Mouse (Mus musculus) frontal cortex, postnatal 10 days (tissue): ENCODE data around the gene Metrn.

ENCODE experiments used
- DNase-seq, 2 experiments: peaks; one replicate each; pipeline ENCODE4 v3.0.0; 2022; ENCODE audit warnings: low spot score in 2 of 2, mixed read lengths in 1 of 2

Gene Metrn

DNA sequence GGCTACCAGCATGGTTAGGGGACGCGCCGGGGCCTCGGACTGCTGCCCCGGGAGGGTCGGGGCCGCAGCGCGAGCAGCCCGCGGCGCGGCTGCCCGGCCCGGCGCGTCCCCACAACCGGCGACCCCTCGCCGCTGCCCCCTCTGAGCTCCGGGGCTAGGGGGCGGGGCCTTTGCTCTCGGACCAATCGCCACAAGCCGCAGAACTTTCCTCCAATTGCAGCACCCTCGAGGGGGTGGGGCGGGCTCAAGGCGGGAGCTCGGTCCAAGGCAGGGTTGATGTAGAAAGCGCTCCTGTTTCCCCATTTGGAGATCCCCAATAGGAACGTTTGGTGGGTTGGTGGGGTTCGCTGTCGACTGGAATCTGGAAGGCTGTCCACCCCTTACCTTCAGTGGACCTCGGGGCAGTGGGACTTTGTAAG lies at the start of gene Metrn:
Gene Metrn (minus strand): TSS at position 186 of the 419 bp plus-strand sequence.
- peak; percentile 78 to 83 for DNase-seq

DNA sequence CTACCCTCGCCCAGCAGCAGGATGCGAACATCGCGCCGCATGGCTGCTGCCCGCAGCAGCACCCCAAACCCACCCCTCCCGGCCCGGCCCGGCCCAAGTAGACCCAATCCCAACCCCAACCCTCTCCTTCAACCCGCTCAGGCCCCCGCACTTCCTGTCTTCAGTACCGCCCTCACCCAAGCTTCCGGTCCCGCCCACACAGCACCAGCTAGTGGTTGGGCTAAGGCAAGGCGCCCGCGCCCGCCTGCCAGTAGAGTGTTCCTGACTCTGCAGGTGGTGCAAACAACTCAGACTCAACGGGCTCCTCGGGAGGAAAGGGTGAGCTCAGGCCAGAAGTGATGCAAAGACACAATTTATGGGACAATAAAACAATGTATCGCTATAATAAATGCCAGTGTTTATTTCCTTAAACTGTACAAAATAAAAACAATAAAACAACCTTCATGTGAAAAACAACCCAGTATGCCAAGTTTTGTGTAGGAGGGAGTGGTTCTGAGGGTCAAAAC lies 47.5 kb upstream of the Metrn start, which contains the start of gene Rhot2:
Gene Rhot2 (minus strand): TSS at position 456 of the 506 bp plus-strand sequence.
- peak; percentile 93 for DNase-seq

DNA sequence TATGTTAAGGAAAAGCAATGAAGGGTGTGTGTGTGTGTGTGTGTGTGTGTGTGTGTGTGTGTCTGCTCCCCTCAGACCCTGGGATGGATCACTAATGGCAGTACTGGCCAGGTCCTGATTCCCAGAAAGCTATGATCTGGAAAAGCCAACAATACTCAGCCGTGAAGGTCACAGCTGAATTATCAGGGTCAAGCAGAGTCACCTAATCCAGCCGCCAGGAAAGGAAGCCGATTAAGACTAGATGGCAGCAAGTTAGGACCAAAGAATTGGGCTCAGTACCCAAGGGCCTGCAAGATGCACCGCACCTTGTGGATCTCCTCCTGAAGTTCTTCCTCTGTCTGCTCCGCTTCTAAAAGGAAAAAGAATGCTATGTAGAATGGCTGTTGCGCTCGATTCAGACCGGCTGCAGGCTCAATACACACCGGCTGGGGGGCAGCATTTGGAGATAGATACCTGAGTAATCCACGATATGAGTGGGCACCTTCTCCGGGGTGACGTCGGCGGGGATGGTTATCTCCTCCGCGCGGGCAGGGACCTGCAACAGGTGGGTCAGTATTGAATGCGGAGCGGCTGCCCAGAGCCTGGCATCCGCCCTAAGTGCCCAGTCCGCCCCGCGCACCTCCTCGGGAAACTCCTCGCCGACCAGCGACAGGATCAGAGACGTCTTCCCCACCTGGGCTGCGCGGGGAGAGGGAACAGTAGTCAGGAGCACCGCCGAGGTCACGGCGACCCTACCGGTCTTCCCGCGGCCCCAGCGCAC lies 46.9 kb upstream of the Metrn start:
- no peak for DNase-seq

DNA sequence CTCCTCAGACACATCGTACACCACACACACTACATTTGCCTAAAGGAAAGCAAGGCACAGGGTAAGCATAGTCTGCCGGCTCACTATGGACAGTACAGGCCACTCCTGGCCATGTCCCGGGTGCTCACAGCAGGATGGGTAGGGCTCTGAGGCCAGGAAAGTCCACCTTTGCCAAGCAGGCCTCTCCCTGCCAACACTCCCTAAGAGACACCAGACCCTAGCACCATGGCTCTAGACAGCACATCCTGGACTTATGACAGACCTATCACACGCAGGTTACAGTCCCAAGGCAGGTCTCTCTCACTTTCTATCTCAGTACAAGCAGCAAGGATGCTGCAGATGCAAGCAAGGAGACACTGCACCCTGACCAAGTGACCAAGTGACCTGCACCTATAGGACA lies 46.2 kb upstream of the Metrn start:
- no peak for DNase-seq

DNA sequence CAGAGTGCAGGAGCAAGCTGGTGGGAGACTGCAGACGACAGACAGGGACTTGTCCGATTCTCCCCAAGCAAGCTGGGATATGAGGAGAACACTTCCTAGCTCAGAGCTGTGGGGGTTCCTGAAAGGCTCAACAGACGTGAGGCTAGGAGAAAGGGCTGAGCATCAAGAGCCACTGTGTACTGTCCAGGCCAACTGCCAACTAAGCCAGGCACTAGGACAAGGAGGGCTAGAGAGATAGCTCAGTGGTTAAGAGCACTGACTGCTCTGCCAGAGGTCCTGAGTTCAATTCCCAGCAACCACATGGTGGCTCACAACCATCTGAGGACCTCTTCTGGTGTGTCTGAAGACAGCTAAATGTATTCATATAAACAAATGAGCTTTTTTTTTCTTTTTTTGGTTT lies 45.6 kb upstream of the Metrn start:
- no peak for DNase-seq

DNA sequence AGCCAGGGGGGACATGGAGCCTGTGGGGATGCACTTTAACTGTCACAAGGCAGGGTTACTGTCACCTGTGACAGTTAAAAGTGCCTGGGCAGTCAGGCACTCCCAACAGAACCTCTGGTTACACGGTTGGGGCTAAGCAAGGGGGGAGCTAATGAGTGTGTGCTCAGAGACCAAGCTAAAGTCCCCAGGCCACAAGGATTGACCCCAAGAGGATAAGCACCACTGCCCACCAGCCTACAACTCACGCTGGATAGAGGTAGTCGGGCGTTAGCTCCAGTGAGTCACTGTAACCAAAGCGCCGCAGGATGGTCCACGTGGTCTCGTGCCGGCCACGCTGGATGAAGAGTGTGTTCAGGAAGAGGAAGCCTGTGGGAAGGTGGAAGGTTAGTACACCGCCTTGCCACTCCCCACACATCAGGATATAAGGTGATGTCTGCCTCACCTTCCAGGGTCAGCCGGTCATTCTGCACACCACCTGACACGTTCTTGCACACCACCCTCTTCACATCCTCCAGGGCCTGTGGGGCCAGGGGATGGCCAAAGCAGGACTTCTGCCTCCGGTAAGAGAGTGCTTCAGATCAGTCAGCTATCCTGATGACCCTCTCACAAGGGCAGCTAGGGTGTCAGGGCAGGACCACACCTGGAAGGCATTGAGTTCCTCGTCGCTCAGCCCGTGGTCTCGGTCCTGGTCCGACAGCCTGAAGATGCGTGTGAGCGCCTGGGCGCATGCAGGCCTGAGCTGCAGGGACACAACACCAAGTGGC lies 44.4 kb upstream of the Metrn start, which contains the start of gene Gm20683:
Gene Gm20683 (minus strand): TSS at position 647 of the 764 bp plus-strand sequence.
- DNase-seq = no peak

DNA sequence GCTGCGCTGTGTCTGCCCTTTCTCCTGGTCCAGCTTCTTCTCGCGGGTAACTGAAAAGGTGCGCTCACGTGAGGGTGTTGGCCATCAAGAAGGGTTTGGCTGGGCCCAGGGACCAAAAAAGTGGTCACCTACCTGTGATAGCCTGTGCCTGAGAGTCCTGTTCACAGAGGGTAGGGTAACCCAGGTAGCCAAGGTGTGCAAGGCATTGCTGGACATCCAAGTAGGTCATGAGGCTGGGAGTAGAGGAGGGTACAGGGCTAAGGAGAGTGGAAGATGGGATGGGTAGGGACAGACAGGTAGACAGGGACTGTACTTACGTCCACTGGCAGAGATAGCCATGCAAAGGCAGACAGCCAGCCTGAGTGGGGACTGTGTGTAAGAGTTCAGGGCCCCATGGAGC lies 43.6 kb upstream of the Metrn start:
- DNase-seq = no peak

DNA sequence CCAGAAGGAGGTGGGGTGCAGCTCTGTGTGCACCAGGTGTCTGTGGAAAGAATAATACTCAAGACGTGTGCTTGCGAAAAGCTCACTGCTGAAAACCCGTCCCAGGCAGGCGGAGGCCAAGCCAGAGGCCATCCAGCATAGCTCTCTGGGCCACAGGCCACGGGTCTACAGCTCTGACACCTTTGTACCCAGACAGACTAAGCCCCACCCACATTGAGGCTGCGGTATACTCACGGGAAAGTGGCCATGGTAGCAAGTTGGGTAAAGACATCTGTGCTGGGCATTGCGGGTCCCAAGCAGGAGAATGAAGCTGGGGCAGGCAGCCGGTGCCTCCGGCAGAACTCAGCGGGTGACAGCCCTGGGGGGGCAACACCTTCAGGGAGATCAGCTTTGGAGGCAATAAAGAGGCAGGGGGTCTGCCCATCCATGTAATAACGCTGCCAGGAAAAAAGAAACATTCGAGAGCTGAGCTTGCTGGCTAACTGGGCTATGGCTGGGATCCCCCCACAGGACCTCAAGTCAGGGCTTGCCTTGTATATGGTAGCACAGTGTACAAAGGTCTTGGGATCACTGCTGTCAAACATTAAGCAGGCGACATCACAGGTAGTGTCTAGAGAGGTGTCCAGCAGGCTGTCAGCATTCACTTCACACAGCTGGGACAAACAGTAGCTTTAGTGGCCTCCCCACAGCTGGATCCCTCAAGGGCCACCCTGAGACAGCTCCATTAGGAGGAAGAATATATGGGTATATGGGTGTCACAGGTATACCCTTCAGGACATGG lies 42.7 kb upstream of the Metrn start:
- DNase-seq = no peak

DNA sequence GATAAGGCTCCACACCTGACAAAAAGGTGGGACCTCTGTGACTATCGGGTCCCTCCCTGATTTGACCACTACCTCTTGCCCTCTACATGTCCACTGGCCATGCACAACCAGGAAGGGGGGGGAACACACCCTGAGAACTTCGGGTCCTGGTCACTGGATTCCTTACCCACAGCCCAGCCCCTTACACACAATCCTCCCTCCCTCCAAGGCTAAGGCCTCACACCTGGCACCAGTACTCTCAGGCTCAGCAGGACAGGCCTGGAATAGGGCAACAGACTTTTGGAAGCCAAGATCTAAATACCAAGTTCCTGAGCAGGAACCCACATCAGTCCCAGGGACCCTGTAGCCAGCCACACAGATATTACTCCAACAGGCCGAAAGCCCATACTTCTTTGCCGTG lies 42.0 kb upstream of the Metrn start:
- DNase-seq = no peak

DNA sequence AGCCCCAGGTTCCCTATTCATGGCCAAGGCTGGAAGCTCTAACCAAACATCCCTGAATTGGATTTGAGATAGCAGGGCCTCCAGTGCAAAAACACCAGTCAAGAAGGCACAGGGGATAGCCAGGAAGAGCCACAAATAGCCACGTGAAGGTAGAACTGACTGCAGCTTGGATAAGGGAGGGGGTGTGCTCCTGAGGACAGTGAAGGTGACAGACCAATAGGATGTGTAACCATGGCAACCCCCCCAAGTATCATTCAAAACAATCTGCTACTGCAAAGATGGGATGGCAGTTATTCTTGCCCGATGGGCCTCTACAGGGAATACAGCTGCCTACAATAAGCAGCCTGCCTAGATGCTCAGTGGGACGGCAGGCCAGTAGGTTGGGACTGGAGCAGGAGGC lies 40.6 kb upstream of the Metrn start:
- DNase-seq = no peak

DNA sequence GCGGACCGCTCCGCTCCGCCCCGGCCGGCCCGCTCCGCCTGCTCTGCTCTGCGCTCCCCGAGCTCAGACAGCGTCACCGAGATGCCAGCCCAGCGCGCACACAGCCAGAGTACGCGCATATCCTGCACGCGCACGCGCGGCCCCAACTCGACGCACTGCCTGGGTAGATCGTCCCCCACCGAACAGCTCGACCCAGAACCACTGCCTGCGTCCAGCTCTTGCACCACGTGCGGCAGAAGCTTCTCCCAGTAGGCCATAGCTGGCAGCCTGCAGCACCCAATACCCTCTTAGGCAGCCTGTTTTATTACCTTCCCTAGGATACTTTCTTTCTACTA lies 40.1 kb upstream of the Metrn start, which contains the start of gene Rhbdl1:
Gene Rhbdl1 (minus strand): TSS at position 220 of the 335 bp plus-strand sequence.
- DNase-seq = peak; percentile 82 to 83

DNA sequence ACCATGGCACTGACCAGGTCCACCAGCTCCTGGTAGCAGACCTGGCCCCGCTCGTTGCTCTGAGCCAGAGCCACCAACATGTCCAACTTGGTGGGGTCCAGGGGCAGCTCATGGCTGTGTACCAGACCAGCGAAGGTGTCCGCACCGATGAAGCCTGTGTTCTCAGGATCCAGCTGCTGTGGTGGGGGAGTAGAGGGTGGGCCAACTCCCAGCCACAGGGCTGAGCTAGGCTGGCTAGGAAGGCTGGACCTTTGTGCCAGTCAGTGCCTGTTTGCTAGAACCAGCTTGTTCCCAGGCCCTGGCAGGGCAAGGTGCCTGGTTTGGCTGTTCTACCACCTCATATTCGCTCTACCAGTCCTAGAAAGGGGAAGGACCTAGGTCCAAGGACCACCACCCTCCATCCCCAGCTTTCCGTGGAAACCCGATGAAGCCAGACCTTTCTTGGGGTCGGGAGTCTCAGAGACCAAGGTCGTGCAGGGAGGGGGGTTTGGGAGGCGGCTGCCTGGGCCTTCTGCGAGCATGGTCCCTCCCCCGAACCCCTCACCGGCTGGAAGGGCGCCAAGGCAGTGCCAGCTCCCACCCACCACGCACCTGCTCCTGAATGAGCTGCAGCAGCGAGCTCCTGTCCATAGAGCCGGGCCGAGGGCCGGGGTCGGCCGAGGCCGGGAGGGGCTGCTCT lies 39.6 kb upstream of the Metrn start:
- DNase-seq = no peak

DNA sequence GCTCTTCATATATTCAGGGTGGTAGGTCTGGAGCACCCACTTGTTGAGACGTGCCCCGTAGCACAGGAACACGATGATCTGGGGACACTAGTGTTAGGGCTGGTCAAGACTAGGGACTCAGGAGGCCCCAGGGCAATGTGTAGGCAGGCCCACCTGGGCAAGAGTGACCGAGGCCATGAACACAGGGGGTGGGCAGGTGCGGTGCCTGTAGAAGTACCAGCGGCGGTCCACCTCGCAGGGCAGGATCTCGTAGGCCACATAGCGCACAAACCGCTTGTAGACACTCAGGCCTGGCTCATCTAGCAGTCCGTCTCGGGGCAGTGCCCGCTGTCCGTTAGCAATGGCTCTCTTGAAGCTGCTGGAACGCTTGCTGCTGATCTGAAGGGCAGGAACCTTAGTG lies 38.9 kb upstream of the Metrn start:
- no peak for DNase-seq

DNA sequence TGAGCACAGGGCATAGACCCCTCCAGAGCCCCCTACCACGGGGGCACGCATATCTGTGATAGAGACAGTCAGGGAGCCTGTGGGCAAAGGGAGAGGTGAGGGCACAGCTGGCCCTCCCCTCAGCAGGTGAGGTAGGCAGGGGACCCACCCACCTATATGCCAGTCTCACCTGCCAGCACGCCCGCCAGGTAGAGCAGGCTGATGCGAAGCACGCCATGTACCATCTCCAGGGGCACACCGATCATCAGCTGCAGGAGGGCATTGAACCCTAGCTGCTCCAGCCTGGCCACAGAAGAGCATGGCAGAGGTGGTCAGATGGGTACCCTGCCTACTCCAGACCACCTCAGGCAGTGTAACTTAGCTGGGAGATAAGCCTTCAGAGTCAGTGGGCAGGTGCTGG lies 38.4 kb upstream of the Metrn start:
- no peak for DNase-seq

DNA sequence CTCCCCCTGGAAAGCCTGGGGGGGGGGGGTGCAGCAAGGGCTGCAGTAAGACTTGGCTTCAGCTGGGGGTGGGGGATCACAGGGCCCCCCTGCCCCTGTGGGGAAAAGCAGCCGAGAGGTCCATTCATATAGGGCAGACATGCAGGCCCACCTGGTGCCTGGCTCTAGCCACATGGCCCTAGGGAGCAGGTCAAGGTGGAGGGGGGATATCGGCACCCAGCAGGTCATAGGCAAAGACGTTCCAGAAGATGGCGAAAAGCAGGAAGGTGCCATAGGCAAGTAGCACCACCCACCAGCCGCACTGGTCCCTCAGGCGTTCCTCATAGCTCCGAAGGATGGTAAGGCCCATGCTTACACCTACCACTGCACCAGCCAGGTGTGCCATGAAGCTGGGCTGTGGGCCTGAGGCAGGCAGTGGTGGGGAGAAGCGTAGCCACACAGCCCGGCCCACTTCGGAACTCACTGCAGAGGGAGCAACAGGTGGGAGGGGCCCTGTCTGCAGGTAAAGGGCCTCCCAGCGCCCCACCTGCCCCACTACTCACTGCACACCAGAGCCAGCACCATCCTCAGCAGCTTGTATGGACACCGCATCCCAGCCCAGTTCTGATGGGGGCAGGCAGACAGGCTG lies 37.8 kb upstream of the Metrn start:
- no peak for DNase-seq

DNA sequence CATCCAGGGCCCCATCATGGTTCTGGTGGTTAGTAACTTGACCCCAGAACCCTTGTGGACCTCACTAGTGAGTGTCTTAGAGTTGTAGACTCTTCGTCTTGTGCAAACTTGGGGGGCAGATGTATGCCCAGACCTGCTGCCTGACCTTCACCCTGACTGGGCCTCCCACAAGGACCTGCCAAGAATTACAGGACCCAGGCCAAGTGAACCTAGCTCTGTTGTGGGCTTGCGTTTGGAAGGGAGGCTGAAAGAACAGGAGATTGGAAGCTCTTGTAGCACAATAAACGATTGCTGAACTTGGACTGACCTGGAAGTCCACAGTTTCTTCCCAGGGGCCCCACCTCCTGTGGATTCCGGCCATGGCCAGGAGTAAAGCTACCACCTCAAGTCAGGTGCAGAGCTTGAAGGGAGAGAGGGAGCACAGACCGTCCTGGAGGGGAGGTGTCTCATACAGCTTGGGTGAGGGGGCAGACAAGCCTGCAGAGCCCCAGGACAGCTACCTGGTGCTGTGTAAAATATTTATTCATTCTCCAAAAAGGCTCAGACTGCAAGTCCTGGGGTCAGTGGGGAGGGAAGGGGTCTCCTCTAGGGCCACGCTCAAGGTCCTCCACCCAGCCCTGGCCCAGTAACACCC lies 37.1 kb upstream of the Metrn start:
- no peak for DNase-seq

DNA sequence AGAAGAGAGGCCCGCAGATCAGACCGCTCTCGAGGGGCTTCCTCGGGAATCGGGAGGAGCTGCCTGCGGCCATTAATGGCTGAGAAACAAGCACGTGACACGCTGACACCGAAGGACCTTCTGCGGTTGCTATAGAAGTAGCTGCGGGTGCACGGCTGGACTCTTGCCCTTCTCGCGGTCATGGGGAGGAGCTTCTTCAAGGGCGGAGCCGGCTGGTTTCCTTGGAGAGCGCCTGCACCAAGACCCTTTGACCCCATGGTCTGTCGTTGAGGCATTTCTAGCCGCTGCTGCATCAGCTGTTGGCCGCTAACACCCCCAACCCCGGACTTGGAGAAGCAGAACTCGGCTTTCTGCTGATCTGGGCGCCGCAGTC lies 36.3 kb upstream of the Metrn start, which contains the start of gene Stub1:
Gene Stub1 (minus strand): TSS at position 114 of the 373 bp plus-strand sequence.
- DNase-seq = peak; percentile 87 to 90

DNA sequence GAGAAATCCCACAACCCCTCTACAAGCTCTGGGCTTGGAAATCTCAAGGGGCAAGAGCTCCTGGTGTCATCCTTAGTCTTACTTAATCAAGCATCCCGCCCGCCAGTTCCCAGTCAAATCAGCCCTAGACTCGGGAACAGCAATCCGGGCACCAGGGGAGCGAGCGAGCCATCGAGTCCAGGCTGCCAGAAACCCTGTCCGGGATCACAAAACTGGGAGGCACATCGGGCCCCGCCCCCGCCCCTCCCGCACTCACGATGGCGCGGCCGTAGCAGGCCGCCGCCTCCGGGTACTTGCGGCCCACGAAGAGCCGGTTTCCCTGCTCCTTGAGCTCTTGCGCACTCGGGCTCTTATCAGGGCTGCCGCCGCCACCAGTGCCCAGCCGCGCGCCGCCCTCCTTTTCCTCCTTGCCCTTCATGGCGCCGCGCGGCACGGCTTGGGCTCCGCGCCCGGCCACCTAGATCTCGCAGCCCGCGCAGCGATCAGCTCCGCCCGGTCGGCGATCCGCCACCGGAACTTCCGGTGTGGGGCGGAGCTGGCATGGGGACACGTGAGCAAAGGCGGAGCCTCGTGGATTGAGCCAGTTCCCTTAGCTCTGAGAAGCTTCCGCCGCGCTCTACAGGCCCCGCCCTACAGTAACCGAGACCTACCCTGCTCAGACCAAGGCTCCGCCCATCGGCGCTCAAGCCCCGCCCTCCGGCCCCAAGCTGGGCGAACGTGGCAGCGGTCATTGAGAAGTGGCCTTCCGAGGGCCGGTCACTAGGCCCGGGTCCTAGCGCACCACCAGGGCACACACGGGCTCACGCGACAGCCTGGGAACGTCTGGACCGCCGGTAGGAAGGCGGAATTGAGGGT lies 35.7 kb upstream of the Metrn start:
- peak; percentile 98 to 99 for DNase-seq

DNA sequence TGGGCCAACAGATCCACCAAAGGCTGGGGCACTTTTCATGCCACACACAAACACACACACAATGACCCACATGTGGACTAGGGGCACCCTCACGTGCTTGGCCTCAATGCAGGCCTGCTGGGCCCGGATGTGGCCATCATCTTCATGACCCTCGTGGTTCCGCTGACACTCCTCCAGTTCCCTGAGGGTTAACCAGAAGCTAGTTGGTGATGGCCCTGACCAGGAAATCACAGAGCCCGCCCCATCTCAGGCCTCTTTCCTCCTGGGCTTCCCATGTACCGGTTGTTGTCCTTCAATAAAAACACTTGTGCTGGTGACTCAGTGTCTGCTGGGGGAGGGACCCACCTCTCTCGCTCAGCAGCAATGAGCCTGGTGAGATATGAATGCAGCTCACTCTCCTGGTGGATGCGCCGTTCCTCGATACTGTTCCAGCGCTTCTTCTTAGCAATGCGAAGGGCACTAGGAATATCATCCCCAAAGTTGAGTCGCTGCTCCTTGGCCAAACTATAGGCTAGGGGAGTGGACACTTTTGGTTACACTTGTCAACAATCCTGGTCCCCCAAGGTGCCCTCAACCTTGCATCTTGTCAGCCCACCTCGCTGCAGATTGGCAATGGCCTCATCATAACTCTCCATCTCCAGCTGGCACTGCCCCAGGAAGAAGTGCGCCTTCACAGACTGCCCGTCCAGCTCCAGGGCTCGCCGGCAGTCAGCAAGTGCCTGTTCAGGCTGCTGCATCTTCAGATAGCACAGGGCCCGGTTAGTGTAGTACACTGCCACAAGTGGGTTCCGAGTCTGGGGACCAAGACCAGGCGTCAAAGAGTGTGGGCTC lies 34.7 kb upstream of the Metrn start:
- no peak for DNase-seq
